Mouse (Mus musculus): ENCODE measurements around the gene Trpc7. TPM values are rescaled to one million over a fixed set of nuclear protein-coding genes. Genes with fewer than 3 reads are reported as not detected.

The Trpc7 gene
- total RNA-seq, 2 experiments from 2014 or later = 1.9 to 2.4 TPM

DNA sequence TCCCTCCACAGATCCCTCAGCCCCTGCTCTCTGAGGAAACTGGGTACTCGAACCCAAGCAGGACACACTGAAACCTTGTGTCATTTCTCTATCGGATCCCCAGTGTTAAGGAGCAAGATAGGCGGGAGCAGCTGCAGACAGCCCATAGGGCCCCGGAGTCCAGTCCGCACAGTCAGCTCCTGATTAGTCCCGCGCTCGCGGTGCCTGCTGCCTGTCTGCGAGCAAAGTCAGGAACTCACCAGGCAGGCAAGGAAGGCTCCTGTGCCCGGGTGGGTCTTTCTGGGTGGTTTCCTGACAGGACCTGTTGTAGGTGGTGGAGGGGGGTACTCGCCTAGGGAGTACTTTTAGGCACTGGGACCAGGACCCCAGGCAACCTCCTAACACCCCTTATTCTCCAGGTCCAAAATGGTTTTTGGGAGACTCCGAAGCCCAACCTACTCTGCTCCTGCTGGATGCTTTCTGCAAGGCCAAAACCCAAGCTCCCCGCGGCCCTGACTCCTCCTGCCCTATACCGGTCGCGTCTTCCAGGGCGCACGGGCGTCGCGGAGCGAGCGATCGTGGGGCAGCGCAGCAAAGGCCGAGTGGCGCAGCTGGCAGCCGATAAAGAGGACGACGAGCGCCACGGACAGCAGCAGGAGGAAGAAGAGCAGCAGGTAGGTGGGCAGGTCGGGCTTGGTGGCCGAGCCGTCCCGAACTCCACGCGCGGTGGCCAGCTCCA is 143.2 kb downstream of the Trpc7 start:
- no peak for DNase-seq (ENCODE audit: extremely low spot score in 1 of 2, low spot score in 1 of 2)

DNA sequence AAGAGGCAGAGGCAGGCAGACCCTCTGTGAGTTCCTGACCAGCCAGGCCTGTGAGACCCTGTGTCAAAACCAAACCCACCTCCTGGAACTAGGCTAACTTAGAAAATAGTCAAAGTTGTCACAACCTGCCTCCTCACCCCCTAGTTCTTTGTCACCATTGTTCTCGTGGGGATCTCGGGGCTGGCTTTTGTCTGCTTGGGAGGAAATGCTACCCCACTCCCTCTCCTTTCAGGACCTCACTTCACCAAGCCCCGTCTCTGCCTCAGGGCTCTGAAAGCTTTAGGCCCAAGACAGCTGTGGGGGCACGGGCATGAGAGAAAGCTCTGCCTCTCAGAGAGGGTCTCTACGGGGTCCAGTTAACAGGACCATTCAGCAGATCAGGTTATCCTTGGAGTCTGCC is 144.0 kb downstream of the Trpc7 start:
- DNase-seq (ENCODE audit: extremely low spot score in 1 of 2, low spot score in 1 of 2) = no peak

DNA sequence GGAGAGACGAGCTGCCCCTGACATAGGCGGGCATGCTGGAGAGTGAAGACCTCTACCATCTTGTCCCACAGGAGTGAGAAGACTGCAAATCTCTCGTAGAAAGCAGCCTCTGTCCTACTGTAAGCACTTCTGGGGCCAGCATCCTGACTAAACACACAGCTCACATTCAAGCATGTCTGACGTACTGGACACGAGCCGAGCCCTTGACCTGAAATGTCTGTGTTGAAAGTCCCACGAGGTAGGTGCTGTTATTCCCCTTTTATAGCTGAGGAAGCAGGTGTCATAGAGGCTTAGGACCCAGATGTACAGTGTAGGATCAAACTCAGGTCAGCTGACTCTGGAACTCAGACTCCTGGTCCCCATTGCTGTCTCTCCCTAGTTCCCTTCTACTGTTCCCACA is 146.4 kb downstream of the Trpc7 start:
- no peak for DNase-seq (ENCODE audit: extremely low spot score in 1 of 2, low spot score in 1 of 2)

DNA sequence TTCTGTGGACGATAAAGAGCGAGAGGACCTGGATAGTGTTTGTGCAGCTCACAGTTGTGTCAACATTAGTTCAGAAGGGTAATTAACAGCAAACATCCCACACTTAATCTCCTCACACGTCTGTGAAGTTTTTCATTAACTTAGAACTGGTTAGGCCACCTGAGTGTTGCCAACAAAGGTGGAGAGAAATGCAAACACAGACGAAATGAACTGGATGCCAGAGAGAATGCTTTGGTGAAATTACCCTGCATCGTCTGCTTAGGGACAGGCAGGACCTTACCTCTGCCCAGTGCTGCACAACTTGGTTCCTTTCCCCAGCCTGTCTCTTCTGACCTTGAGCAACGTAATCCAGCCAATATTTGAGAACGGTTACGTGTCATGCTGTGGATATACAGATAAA is 148.2 kb downstream of the Trpc7 start:
- DNase-seq (ENCODE audit: extremely low spot score in 1 of 2, low spot score in 1 of 2) = no peak

DNA sequence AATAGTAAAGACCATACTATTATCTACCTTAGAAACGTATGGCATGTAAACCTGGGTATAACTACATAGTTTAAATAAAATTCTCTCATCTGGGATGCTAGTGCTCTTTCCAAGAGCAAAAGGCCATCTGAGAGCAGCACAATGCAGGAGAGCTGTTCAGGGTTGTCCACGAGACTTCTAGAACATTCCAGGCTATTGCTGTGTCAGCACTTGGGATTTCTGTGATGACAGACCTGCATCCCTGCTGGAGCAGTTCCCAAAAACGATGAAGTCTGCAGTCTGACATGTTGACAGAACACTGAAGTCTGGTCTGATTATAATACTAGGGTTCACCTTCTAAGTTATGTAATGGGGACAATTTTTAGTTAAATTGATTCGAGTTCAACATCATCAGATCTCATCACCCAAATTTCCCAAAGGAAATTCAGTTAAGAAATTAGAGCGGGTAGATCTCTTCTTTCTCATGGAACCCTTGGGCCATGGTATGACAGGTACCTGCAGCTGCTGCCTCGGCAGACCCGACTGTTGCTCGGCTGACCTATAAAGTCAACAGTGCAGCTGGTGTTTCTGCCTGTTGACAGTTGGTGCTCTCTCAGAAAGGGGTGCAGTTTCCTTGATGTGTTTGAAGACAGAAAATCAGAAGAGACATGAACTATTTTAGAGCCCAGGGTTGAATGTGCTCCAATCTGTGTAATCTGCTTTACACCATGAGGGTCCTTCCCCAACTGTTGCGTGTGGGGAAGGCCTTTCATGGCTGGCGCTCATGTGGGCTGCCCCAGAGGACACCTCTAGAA is 148.9 kb downstream of the Trpc7 start:
- no peak for DNase-seq (ENCODE audit: extremely low spot score in 1 of 2, low spot score in 1 of 2)

DNA sequence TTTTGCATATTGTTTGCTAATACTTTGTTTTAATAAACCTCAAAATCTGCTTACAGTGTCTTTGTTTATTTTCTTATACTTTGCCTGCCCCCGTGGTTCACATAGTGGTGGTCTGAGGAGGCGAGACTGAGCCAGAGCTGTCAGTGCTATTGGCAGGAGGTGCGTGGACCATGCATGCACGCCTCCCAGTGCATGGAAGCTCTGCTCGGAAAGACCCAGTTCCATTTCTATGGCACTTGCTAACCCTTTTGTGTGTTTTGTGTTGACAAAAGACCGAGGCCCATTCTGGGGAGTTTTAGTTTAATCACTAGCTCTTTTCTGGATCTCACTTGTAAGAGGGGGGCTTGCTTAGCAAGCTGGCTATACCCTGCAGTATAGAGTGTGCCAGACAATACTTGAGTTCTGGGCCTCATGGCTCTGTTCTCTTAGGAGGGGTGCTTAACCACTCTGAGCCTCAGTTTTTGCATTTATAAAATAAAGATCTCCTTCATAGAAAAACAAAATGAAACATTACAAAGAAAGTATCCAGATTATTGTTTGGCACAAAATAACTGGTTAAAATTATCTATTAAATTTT is 153.4 kb downstream of the Trpc7 start:
- DNase-seq (ENCODE audit: extremely low spot score in 1 of 2, low spot score in 1 of 2) = no peak

DNA sequence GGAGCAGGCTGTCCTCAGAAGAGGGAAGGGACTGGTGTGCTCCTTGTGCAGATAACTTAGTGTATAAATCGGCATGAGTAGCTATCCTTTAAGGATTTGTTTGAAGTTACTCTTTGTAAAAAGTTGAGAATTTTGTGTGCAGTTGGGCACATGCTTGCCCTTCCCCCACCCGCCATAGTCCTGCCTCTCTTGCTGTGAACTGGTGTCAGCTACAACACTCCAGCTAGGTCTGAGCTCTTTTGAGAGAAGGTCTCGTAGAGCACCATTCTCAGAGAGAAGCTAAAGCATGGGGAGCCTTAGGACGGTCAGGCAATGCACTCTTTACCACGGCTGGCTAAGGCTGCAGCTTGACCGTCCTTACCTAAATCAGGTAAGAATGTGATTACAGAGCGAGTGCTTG is 154.1 kb downstream of the Trpc7 start:
- DNase-seq (ENCODE audit: extremely low spot score in 1 of 2, low spot score in 1 of 2) = no peak

DNA sequence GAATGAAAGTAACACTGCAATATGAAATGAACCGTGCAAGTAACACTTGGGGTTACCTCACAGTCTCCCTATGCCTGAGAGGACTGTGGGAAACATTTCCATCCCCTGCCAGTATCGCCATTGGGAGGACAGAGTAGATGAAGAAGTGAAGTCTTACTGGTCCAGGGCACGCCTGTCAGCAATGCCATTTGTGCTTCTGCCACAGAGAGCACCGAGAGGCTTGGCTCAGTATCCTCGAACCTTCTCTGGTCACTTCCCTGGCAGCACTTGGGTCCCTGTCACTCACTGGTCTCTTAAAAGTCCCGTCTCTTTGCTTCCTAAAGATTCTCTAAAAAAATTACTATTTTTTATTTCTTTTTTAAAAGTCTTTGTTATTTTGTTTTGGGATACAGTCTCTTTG is 155.3 kb downstream of the Trpc7 start:
- DNase-seq (ENCODE audit: extremely low spot score in 1 of 2, low spot score in 1 of 2) = no peak

DNA sequence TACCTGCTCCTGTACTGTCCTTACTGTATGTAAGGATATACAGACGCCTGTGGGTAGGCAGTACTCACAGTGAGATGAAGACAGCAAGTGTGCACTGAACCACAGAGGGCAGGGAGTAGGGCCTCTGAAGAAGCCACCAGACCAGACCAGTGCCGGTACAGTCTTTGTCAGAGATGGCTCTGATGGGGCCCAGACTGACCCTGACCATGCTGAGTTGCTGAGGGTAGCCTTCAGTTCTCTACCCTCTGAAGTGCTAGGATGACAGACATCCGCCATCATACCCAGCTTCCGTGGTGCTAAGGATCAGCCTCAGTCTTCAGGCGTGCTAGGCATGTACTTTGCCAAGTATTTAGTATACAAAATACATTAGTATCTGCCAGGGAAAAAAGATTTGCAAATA is 156.2 kb downstream of the Trpc7 start:
- DNase-seq (ENCODE audit: extremely low spot score in 1 of 2, low spot score in 1 of 2) = no peak

DNA sequence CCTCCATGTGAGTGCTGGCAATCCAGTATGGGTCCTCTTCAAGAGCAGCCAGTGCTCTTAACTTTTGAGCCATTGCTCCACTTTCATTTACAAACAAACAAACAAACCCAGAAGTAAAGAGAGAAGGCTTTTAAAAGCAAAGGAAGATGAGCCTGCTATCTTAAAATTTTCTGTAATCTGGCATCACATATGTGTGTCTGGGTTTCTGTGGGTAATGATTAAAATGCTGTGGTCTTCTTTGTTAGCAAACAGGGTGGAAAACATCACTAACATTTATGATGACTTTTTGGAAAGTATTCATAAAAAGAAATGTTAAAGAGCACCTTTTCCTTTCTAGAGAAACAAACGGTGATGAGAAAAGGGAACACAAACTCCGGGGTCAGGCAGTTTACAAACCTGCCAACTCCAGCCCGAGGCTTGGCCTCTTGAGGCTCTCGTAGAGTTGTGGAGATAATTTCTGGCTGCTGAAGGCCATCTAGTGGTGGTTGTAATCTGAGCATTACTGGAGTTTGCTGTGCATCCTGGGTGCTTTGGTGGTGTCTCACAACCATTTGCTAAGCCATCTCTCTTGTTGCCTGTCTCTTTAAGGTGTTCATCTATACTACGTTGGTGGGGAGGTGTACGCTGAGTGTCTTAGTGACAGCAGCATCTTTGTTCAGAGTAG is 160.4 kb downstream of the Trpc7 start:
- no peak for DNase-seq (ENCODE audit: extremely low spot score in 1 of 2, low spot score in 1 of 2)

DNA sequence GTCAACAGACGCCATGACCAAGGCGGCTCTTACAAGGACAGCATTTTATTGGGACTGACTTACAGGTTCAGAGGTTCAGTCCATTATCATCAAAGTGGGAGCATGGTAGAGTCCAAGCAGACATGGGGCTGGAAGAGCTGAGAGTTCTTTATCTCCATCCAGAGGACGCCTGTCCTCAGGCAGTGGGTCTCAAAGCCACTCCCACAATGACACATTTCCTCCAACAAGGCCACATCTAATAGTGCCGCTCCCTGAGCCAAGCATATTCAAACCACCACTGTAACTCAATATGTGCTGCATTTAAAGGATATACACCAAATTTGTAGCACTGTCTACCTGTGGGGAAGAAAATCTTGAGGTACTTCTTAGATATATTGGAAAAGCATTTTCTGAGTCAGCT is 161.2 kb downstream of the Trpc7 start:
- DNase-seq (ENCODE audit: extremely low spot score in 1 of 2, low spot score in 1 of 2) = no peak

DNA sequence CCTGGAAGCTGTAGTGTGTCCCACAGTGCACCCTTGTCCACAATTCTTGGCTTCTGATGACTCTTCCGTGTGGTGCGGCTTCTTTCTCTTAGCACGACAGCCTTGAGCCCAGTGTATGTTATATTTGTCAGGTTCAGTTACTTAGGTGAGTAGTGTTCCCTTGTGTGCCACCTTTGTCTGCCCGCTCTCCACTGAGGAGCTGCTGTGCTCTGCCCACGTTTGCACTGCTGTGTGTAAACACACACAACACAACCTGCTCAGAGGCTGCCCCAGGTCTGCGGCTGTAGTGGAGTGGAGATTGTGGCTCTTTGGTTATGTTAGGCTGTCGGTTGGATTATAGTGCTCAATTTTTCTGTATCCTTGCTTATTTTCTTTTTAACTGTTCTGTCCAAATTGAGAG is 166.7 kb downstream of the Trpc7 start:
- no peak for DNase-seq (ENCODE audit: extremely low spot score in 1 of 2, low spot score in 1 of 2)

DNA sequence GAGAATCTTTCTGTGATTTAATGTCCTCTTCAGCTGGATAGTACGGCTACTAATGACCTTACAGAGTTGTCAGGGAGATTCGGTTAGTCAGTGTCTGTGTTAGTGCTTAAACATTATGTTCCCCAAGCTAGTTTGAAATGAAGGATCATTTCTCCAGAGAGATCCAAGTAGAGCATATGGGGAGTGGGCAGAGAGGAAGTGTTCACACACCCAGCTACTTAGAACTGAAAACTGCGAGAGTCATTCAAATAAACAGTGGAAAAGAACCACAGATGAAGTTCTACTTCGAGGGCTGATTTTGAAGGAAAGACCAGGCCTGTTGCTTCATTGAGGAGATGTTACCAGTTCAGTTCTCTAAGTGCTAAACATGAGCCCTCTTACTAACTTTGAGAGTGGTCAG is 169.2 kb downstream of the Trpc7 start:
- DNase-seq (ENCODE audit: extremely low spot score in 1 of 2, low spot score in 1 of 2) = no peak

Other genes with a start within 250 kb of the Trpc7 start
- 10 to 100 TPM; 23.3 to 26.3 TPM for gene Smad5, start 193.0 kb downstream of the Trpc7 start, total RNA-seq (2021)
- gene Gm45623, start 142.2 kb downstream of the Trpc7 start, total RNA-seq (2021) = 1 to 10 TPM in 1 of 2 experiments, under 1 TPM in 1; 0.92 to 1.6 TPM